Mouse (Mus musculus): Measurements from ENCODE around the gene Ripor3.

Ripor3 gene

GRCm38 (mm10) chr2:167954928-167955327 is 55.5 kb downstream of the Ripor3 start:
- no peak for DNase-seq (ENCODE audit: low read depth, low spot score)

- no peak for DNase-seq (ENCODE audit: low read depth, low spot score)
Observed at GRCm38 (mm10) chr2:167953819-167954218, 56.6 kb downstream of the Ripor3 start.

GRCm38 (mm10) chr2:167951301-167952211 is 58.9 kb downstream of the Ripor3 start:
- DNase-seq (ENCODE audit: low read depth, low spot score), result no peak

DNA sequence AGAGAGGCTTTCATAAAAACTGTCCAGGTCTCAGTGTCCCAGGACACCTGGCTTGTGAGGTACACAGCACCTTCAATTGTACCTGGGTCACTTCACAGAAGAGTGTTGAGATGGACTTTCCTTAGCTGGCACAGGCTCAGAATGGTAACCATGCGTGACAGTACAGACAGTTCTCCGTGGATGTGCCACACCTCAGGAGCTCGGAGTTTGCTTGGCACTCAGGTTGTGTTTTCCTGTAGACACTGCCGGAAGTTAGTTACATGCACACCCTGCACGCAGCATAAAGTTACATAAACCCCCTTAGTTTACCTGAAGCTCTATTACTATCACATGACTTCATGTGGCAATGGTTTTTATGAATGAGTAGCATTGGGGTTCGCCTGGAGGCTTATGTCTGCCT is 59.7 kb downstream of the Ripor3 start:
- no peak for DNase-seq (ENCODE audit: low read depth, low spot score)

DNA sequence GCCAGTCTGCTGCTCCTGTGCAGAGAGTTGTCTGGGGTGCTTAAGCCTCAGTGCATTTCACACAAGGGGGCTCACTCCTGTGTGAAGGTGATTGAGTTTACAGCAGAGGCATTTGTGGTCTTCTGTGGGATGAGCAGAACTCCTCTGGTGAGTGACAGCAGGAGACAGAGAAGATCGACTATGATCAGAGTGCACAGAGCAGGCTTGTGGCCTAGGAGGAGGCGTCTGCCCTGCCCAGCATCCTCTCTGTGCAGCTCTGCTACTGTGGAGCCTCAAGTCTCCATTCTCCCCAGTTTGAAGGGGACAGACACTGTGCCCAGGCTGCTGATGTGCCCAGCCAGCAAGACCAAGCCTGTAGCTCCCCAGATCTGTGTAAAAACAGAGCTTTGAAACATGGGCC is 60.6 kb downstream of the Ripor3 start:
- DNase-seq (ENCODE audit: low read depth, low spot score), result no peak

GRCm38 (mm10) chr2:167949250-167949649 is 61.2 kb downstream of the Ripor3 start:
- no peak for DNase-seq (ENCODE audit: low read depth, low spot score)

- DNase-seq (ENCODE audit: low read depth, low spot score), result no peak
Observed at GRCm38 (mm10) chr2:167948557-167948956, 61.9 kb downstream of the Ripor3 start.

GRCm38 (mm10) chr2:167948047-167948446 is 62.4 kb downstream of the Ripor3 start:
- DNase-seq (ENCODE audit: low read depth, low spot score), result no peak

- no peak for DNase-seq (ENCODE audit: low read depth, low spot score)
Observed at GRCm38 (mm10) chr2:167947251-167947650, 63.2 kb downstream of the Ripor3 start.

DNA sequence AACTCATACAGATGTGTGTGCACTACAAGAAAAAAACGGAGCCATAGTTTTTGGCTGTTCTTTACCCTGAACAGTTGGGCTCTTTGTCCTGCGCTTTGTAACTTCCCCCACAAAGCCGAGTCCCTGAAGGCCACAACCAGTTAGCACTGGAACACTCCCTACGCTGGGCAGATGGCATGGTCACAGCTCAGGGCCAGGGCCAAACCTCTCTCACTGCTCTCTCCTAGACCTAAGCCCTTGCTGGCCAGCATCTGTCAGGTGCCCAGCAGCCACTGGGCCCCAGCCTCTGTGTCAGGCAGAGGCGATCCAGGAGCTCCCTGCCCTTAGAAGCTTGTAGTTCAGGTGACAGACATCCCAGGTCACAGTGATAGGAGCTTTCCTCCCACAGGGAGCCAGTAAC is 65.0 kb downstream of the Ripor3 start:
- no peak for DNase-seq (ENCODE audit: low read depth, low spot score)

DNA sequence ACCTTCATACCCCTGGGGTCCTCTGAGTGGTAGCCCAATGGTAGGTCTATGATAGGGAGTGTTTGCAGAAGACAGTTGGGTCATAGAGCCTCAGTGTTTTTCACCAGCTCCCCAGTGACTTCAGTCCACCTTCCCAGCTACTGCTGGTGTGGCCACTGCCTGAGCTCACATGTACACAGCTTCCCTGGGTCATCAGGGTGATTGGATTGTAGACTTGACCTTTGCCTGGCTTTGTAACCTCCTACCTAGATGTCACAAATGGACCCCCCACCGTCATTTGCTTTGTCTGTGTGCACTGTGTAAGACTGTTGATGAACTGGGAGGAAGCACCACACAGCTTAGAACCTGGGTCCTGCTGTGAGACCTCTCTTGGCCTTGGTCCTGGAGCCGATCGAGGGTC is 66.2 kb downstream of the Ripor3 start:
- no peak for DNase-seq (ENCODE audit: low read depth, low spot score)

DNA sequence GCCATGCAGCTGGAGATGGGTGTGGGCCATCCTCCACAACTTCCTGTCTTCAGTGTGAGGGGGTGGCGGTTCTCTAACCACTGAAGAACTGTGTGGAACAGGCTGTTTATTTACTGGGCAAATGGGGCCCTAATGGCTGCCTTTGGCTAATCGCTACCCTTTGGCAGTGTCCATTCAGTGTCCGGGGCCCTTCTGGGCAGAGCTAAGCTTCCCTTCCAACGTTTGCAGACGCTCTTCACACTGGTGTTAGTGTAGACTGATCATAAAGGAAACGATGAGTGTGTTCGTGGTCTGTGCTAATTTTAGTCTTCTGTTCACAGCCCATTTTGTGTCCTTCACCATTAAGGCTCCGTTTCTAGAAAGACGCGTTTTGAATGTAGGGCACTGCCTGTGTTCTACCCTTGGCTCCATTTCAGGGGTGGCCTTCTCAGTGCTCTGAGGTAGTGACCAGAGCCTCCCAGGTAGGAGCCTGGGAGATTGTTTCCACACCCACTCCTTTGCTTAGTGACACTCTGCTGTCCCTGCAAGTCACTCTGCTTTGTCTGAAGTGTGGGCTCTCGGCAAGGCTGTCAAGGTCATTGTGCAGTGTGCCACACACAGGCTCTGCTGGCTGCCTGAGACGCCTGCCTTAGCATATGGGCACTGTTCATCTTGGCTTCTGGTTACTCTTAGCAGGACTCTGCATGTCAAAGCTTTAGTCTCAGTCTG is 67.3 kb downstream of the Ripor3 start:
- no peak for DNase-seq (ENCODE audit: low read depth, low spot score)

DNA sequence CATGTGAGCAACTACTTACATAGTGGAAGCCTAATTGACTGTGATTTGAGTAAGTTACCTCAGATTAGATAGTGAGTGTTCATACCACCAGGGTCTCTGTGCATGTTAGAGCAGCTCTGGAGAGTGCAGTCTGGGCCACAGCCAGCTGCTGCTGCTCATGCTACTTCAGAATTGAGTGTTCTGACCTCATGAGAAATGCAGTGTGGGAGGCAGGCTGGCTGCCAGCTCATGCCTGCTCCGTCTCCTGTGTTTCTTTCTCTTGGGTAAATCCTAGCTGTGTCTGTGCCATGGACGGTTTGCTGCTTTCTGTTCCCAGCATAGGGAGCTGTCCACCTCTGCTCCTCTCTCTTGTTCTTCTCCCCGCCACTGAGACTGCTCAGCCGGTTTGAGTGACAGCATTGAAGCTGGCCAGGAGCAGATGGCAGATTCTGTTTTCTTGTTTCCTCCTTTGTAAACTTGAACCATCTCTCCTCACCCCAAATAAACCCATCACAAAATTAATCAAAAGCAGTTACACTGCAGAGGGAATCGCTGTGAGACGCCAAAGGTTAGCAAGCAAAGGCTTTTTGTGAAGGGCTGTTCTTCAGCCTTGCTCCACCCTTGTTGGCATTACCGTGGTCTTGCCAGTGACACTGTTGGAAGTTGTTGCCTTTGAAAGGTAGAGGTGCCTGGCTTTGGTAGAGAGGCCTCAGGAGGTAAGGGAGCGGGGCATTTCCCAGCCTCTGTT is 68.1 kb downstream of the Ripor3 start:
- DNase-seq (ENCODE audit: low read depth, low spot score), result no peak

DNA sequence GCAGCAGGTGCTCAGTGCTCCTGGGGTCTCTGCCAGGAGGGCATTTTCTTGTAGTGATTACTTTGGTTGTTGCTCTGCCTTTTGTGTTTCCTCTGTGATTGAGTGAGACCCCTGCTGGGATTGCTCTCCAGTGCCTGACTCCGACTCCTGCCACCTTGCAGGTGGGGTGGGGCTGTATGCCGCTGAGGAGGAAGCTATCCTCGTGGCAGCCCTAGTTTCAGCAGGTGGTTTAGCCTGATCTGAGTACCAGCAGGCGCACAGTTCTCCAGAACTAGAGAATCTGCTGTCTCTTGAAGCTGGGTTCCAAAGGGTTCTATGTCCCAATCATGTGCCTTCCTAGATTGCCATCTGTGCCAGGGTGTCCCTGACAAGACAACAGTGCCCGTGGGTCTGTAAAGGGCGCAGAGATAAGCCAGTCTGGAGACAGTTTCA is 68.7 kb downstream of the Ripor3 start:
- no peak for DNase-seq (ENCODE audit: low read depth, low spot score)

DNA sequence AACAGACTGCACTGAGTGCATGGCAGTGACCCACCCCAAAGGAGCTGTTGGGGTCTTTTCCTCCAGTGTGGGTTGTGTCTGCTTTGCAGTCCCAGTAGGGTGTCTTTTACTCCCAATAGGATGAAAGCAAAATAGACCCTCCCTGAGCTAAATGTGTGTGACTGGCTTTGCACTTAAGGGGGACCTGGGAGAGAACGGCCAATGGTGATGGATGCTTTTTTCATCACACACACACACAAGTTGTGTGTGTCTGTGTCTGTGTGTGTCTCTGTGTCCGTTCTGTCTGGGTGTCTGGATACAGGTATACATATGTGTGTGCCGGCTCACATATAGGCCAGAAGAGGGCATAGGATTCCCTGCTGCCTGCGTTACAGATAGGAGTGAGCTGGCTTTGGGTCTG is 69.1 kb downstream of the Ripor3 start:
- no peak for DNase-seq (ENCODE audit: low read depth, low spot score)

DNA sequence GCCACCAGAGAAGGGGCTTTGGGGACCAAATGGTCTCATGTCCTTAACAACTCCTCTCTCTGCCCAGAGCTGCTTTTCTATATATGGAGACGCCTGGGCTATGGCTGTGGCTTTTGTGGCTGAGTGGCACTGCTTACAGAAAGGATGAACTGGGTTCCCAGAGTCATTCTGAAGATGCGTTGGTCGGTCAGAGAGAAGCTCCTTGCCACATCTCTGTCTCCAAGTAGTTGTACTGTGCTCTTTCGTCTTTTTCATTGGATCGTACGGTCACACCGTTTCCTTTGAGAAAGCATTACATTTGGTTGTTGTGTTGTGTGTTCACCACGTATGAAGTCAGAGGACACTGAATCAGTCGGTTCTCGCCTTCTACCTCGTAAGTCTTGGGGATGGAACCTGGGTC is 69.8 kb downstream of the Ripor3 start:
- DNase-seq (ENCODE audit: low read depth, low spot score), result no peak

DNA sequence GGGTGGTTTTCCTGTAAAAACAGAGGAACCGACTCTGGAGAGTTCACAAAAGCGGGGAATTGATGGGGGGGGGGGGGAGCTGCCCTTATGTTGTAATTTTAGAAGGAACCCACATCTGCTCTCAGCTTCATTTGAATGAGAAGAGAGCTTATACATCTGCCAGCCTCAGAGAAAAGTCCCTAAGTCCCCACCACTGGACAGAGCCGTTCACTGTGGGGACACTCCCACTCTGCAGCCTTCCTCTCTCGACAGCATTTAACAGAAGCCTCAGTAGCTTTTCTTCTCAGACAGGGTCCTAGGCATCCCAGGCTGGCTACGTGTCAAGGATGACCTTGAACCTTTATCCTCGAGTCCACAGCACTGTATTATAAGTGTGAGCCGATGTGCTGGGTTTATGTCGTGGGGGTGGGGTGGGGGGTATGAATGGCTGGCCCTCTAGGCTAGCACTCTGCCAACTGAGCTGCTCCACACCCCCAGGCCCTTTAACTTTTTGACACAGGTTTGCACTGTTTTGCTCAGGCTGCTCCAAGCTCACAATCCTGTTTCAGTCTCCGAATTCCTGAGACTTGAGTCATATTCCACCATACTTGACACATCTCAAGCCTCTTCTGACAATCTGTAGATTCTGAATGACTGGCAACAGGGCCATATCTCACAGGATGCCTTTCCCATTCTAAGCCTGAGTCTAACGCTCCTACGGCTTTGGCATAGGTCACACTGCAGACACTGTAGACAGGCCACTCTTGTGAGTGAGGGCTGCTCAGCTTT is 70.6 kb downstream of the Ripor3 start:
- no peak for DNase-seq (ENCODE audit: low read depth, low spot score)

- DNase-seq (ENCODE audit: low read depth, low spot score), result no peak
Observed at GRCm38 (mm10) chr2:167939204-167939603, 71.2 kb downstream of the Ripor3 start.

- no peak for DNase-seq (ENCODE audit: low read depth, low spot score)
Observed at GRCm38 (mm10) chr2:167938786-167939185, 71.6 kb downstream of the Ripor3 start.

DNA sequence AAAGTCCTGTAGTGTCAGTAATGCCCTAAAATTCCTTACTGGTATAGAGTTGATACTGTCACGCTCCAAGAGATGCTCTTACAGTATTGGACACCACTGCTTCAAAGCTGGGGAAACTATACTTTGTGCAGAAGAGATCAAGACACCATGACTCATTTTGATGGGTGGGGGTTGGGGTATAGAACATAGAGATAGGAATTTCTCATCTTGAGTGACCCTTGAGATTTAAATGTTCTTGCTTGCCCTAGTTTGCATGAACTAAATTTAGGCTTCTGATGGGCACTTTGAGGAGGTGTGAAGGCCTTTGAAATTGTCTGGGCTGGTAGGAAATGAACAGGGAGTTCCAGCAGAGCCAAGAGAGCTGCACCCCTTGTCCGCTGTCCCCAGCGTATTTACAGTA is 74.5 kb downstream of the Ripor3 start:
- DNase-seq (ENCODE audit: low read depth, low spot score), result no peak

- DNase-seq (ENCODE audit: low read depth, low spot score), result no peak
Observed at GRCm38 (mm10) chr2:167933397-167933796, 77.0 kb downstream of the Ripor3 start.
